Mouse (Mus musculus): ENCODE results near the gene Tmc4. TPM values are rescaled to one million over a fixed set of nuclear protein-coding genes. Genes with fewer than 3 reads are reported as not detected.

The Tmc4 gene
- polyA plus RNA-seq, 1 experiment from 2014 or later = 2.1 TPM

DNA sequence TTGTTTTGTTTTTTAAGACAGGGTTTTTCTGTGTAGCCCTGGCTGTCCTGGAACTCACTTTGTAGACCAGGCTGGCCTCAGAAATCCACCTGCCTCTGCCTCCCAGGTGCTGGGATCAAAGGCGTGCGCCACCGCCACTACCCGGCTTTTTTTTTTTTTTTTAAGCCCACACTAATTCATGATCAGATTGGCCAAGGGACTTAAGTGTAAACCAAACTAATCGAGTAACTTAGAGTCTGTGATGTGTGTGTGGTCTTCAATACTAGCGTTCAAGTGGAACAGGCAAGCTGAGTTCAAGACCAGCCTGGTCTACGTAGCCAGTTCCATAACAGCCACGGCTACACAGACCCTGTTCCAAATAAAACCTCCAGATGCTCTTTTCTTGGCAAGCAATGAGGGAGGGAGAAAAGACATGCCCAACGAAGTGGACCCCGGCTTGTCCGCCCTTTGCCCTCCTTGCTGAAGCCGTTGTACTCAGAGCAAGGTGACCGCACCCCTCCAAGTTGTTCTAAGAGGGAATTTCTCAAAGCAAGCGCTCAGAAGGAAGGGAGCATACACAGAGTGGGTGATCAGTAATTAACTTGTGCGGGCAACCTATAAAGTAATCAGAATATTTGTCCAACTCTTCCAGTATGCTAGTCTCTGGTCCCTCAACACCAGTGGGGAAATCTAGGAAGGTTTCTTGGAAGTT, 12.7 kb downstream of the Tmc4 start:
- Histone ChIP-seq H3K4me2 (ENCODE audit: low read depth, low read length, severe bottlenecking) (peak overlapping the region; percentile 79), H3K9me3 (ENCODE audit: control insufficient read depth, low read length) (no peaks in the 10 kb centered on the region), H3K4me3 (ENCODE audit: low read depth, low read length) (peak overlapping the region; percentile 69), H3K27me3 (ENCODE audit: control insufficient read depth, insufficient read depth, low read length) (no peaks in the 10 kb centered on the region), H3K27ac (ENCODE audit: low read depth, low read length) (peak overlapping the region; percentile 73; the same call in 1 of the 2 replicates), H3K9ac (ENCODE audit: low read length) (peak overlapping the region; percentile 79), H3K36me3 (ENCODE audit: control insufficient read depth, insufficient read depth, low read length) (peaks cover 18% of the 10 kb centered on the region), H3K4me1 (replicated peaks; ENCODE audit: control insufficient read depth, insufficient read depth, low read length) (peaks cover 16% of the 10 kb centered on the region)
- peak; percentile 43 for ATAC-seq (replicated peaks; ENCODE audit: low FRiP score)
- 34% methylated on average over 15 of the region's 15 CpGs for WGBS
- no peak for DNase-seq (ENCODE audit: low spot score)

DNA sequence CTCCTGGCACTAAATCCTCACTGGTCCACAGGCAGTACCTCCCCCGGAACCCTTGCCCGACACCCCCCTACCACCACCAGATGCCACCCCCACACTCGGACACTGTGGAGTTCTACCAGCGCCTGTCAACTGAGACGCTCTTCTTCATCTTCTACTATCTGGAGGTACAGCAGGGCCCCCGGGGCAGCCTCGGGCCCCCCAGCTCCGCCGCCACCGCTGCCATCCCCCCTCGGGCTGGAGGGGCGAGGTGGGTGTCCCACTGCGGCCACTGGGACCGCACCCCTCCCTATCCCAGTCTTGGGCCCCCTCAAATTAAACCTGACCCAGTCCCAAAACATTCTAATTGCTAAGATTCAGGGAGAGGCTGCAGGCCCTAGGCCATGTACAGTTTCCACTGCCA, 18.8 kb downstream of the Tmc4 start:
- DNase-seq (ENCODE audit: low spot score) (no peak), ATAC-seq (replicated peaks; ENCODE audit: low FRiP score) (no peak)
- Histone ChIP-seq H3K36me3 (ENCODE audit: control insufficient read depth, insufficient read depth, low read length) (peaks cover 51% of the 10 kb centered on the region), H3K4me2 (ENCODE audit: low read depth, low read length, severe bottlenecking) (no peak overlapping the region), H3K9me3 (ENCODE audit: control insufficient read depth, low read length) (no peaks in the 10 kb centered on the region), H3K27me3 (ENCODE audit: control insufficient read depth, insufficient read depth, low read length) (no peaks in the 10 kb centered on the region), H3K4me1 (replicated peaks; ENCODE audit: control insufficient read depth, insufficient read depth, low read length) (peaks cover 2% of the 10 kb centered on the region; the same call in 1 of the 2 replicates), H3K9ac (ENCODE audit: low read length) (no peak overlapping the region), H3K4me3 (ENCODE audit: low read depth, low read length) (no peak overlapping the region), H3K27ac (ENCODE audit: low read depth, low read length) (no peak overlapping the region)
- WGBS = 95% methylated on average over 14 of the region's 14 CpGs

DNA sequence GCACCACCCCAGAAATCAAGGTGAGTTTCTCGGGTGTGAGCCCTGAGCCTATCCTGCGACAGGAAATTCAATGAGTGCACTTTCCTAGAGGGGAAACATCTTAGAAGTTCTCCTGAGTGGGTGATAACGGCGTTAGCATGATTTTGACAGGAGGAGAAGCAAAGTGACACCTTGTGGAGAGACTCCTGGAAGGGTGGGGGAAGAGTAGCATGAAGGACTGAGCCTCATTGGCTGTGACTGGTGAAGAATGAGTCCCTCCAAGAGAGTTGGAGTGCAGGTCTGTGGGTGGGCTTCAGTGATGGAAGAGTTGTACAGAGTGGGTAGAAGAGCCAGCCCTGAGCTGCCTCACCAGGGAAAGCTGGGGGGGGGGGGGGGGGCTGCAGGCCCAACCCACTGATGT, 20.4 kb downstream of the Tmc4 start:
- H3K27ac ChIP-seq (ENCODE audit: low read depth, low read length) = no peak overlapping the region
- no peak for ATAC-seq (replicated peaks; ENCODE audit: low FRiP score)
- H3K9me3 ChIP-seq (ENCODE audit: control insufficient read depth, low read length) = no peaks in the 10 kb centered on the region
- H3K4me3 ChIP-seq (ENCODE audit: low read depth, low read length) = no peak overlapping the region
- peaks cover 59% of the 10 kb centered on the region for H3K36me3 ChIP-seq (ENCODE audit: control insufficient read depth, insufficient read depth, low read length)
- no peak overlapping the region for H3K4me2 ChIP-seq (ENCODE audit: low read depth, low read length, severe bottlenecking)
- H3K4me1 ChIP-seq (replicated peaks; ENCODE audit: control insufficient read depth, insufficient read depth, low read length) = no peaks in the 10 kb centered on the region
- no peak overlapping the region for H3K9ac ChIP-seq (ENCODE audit: low read length)
- no peaks in the 10 kb centered on the region for H3K27me3 ChIP-seq (ENCODE audit: control insufficient read depth, insufficient read depth, low read length)
- no peak for DNase-seq (ENCODE audit: low spot score)
- WGBS = 92% methylated on average over 4 of the region's 4 CpGs

DNA sequence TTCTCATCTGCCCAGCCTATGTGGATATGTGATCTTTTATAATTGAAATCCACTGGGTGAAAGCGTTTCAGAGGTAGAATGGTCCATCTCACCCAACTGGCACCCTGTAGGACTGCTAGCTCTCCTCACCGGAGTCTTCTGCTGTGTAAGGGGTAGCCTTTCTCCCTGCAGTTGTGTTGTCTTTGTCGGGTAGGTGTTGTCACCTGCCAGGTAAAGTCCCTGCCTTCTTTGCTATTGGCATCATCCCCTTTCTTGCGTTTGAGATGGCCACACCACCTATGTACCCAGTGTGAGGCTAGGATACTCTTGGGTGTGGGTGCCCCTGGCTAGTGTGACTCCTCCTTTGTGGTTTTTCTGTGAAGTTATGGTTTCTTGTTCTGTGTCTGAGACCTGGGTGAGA, 30.7 kb downstream of the Tmc4 start:
- Histone ChIP-seq H3K4me1 (replicated peaks; ENCODE audit: control insufficient read depth, insufficient read depth, low read length) (peaks cover 17% of the 10 kb centered on the region), H3K4me3 (ENCODE audit: low read depth, low read length) (peak overlapping the region; percentile 99), H3K4me2 (ENCODE audit: low read depth, low read length, severe bottlenecking) (peak overlapping the region; percentile 71), H3K36me3 (ENCODE audit: control insufficient read depth, insufficient read depth, low read length) (peaks cover 11% of the 10 kb centered on the region; the same call in 1 of the 2 replicates), H3K27me3 (ENCODE audit: control insufficient read depth, insufficient read depth, low read length) (no peaks in the 10 kb centered on the region), H3K27ac (ENCODE audit: low read depth, low read length) (no peak overlapping the region), H3K9ac (ENCODE audit: low read length) (peak overlapping the region; percentile 98), H3K9me3 (ENCODE audit: control insufficient read depth, low read length) (no peaks in the 10 kb centered on the region)
- no peak for ATAC-seq (replicated peaks; ENCODE audit: low FRiP score)
- WGBS = 69% methylated on average over 4 of the region's 4 CpGs
- no peak for DNase-seq (ENCODE audit: low spot score)

DNA sequence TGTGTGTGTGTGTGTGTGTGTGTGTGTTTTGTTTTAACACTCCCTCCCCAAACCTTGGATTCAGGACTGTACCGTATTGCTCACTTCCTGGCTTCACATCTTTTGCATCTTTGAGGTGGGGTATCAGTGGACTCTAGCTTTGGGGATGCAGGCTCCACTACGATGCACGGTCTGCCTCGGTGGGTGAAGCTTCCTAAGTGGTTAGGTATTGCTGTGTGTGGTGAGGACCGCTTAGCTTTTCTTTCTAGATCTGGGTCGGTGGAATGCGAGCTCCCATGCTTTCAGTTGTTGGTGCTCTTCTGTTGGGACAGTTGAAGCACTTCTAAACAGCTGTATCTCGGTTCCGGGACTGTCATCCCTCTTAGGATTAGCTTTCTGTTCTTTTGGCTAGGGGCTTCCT, 31.2 kb downstream of the Tmc4 start:
- peak overlapping the region; percentile 99 for H3K4me3 ChIP-seq (ENCODE audit: low read depth, low read length)
- H3K36me3 ChIP-seq (ENCODE audit: control insufficient read depth, insufficient read depth, low read length) = peaks cover 8% of the 10 kb centered on the region; the same call in 1 of the 2 replicates
- H3K27ac ChIP-seq (ENCODE audit: low read depth, low read length) = no peak overlapping the region
- peak overlapping the region; percentile 71 for H3K4me2 ChIP-seq (ENCODE audit: low read depth, low read length, severe bottlenecking)
- DNase-seq (ENCODE audit: low spot score) = no peak
- peaks cover 17% of the 10 kb centered on the region for H3K4me1 ChIP-seq (replicated peaks; ENCODE audit: control insufficient read depth, insufficient read depth, low read length)
- H3K27me3 ChIP-seq (ENCODE audit: control insufficient read depth, insufficient read depth, low read length) = no peaks in the 10 kb centered on the region
- H3K9me3 ChIP-seq (ENCODE audit: control insufficient read depth, low read length) = no peaks in the 10 kb centered on the region
- peak overlapping the region; percentile 98 for H3K9ac ChIP-seq (ENCODE audit: low read length)
- 33% methylated on average over 9 of the region's 9 CpGs for WGBS
- no peak for ATAC-seq (replicated peaks; ENCODE audit: low FRiP score)

DNA sequence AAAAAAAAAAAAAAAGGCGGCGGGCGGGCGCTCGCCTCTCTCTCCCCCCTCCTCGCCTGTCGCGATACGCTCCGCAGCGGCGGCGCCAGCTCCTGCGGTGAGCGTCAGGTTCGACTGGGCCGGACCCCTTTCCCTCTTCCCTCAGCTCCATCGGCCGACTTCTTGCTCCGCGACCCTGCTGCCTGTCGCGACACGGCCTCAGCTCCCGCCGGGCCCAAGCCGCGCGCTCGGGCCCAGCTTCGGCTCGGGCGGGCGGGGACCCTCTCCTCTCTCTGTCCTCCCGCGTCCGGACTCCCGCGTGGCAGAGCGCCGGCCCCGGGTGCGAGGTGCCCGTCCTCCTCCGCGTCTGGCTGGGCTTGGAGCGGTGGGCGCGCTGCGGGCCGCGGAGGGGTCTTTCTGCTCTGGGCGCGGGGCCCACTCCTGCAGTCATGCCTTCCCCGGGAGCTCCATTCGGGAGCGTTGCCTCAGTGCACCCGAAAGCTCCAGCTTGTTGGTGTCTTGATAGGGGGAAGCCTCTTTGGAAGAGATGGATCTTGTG, 31.8 kb downstream of the Tmc4 start:
- H3K4me1 ChIP-seq (replicated peaks; ENCODE audit: control insufficient read depth, insufficient read depth, low read length) = peaks cover 17% of the 10 kb centered on the region
- H3K36me3 ChIP-seq (ENCODE audit: control insufficient read depth, insufficient read depth, low read length) = peaks cover 2% of the 10 kb centered on the region; the same call in 1 of the 2 replicates
- peak overlapping the region; percentile 99 for H3K4me3 ChIP-seq (ENCODE audit: low read depth, low read length)
- ATAC-seq (replicated peaks; ENCODE audit: low FRiP score) (peak; percentile 4), DNase-seq (ENCODE audit: low spot score) (no peak)
- WGBS = under 1% methylated on average over 49 of the region's 58 CpGs
- peak overlapping the region; percentile 97 for H3K27ac ChIP-seq (ENCODE audit: low read depth, low read length)
- H3K9ac ChIP-seq (ENCODE audit: low read length) = peak overlapping the region; percentile 98
- no peaks in the 10 kb centered on the region for H3K27me3 ChIP-seq (ENCODE audit: control insufficient read depth, insufficient read depth, low read length)
- H3K4me2 ChIP-seq (ENCODE audit: low read depth, low read length, severe bottlenecking) = peak overlapping the region; percentile 71
- H3K9me3 ChIP-seq (ENCODE audit: control insufficient read depth, low read length) = no peaks in the 10 kb centered on the region

DNA sequence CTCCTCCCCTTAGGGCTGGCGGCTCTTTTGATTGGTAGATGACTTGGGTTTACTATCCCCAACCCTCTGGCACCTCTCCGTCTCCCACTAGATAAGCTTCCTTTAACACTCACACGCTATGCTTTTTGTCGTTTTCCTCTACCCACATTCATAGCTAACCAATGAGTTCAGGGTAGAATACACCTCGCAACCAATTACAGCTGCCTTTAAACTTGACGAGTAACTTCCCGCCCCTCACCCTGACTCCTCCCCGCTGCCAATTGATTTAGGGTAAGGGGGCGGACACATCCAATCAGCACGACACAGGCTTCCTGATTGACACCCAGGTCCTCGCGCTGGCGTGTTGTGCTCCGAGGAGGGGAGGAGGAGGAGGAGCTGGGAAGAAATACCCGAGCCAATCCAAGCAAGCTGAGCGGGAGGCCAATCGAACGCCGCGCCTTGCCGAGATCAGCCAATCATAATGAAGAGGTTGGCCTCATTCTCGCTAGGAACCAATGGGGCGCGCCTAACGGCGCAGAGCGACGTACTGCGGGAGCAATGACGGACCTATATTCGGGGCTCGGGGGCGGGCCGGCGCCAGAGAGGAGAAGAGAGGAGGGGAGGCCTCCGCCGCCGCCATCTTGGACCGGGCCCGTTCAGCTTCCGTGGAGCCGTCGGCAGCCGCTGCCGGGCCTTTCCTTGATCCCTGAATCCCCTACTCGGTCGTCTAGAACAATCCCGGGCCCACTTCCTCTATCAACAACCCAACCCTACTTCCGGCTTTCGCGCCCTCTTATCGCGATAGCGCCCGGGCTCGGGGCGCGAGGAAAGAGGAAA, 32.5 kb downstream of the Tmc4 start, which contains the start of gene Cnot3:
Gene Cnot3, plus strand, starts transcription at position 597 of the 816 bp plus-strand sequence.
- H3K9ac ChIP-seq (ENCODE audit: low read length) = peak within 1 kb of the TSS; percentile 98
- H3K4me3 ChIP-seq (ENCODE audit: low read depth, low read length) = peak within 1 kb of the TSS; percentile 99
- H3K4me1 ChIP-seq (replicated peaks; ENCODE audit: control insufficient read depth, insufficient read depth, low read length) = peaks cover 17% of the 10 kb centered on the region
- H3K4me2 ChIP-seq (ENCODE audit: low read depth, low read length, severe bottlenecking) = peak within 1 kb of the TSS; percentile 71
- no peaks in the 10 kb centered on the region for H3K27me3 ChIP-seq (ENCODE audit: control insufficient read depth, insufficient read depth, low read length)
- DNase-seq (ENCODE audit: low spot score) (peak; percentile 97), ATAC-seq (replicated peaks; ENCODE audit: low FRiP score) (peak; percentile 99)
- H3K27ac ChIP-seq (ENCODE audit: low read depth, low read length) = peak within 1 kb of the TSS; percentile 97
- under 1% methylated on average over 38 of the region's 58 CpGs for WGBS
- no peaks in the 10 kb centered on the region for H3K9me3 ChIP-seq (ENCODE audit: control insufficient read depth, low read length)
- peaks cover 2% of the 10 kb centered on the region; the same call in 1 of the 2 replicates for H3K36me3 ChIP-seq (ENCODE audit: control insufficient read depth, insufficient read depth, low read length)

DNA sequence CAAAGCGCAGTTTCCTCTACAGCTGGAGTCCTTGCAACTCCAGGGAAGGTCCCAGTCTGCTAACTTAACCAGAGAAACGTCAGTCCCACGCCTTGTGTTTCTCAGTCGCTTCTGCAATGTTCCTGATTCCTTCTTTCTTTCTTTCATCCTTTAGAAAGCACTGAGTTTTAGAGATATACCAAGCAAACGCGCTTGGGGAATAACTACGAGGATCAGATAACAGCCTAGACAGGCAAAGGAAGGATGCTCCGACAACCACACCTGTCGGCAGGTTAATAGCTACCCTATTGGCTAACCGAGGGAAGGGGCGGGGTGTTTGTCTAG, 33.0 kb downstream of the Tmc4 start:
- Histone ChIP-seq H3K27me3 (ENCODE audit: control insufficient read depth, insufficient read depth, low read length) (no peaks in the 10 kb centered on the region), H3K9me3 (ENCODE audit: control insufficient read depth, low read length) (no peaks in the 10 kb centered on the region), H3K4me3 (ENCODE audit: low read depth, low read length) (peak overlapping the region; percentile 99), H3K4me2 (ENCODE audit: low read depth, low read length, severe bottlenecking) (peak overlapping the region; percentile 65), H3K9ac (ENCODE audit: low read length) (peak overlapping the region; percentile 0; the same call in 1 of the 2 replicates), H3K27ac (ENCODE audit: low read depth, low read length) (no peak overlapping the region), H3K36me3 (ENCODE audit: control insufficient read depth, insufficient read depth, low read length) (peaks cover 2% of the 10 kb centered on the region; the same call in 1 of the 2 replicates), H3K4me1 (replicated peaks; ENCODE audit: control insufficient read depth, insufficient read depth, low read length) (peaks cover 17% of the 10 kb centered on the region)
- ATAC-seq (replicated peaks; ENCODE audit: low FRiP score) = no peak
- DNase-seq (ENCODE audit: low spot score) = no peak
- WGBS = under 1% methylated on average over 11 of the region's 11 CpGs

Measured in forebrain, embryonic 11.5 days (tissue).